Mouse (Mus musculus) erythroblast, embryonic 14.5 days (primary cell): ENCODE data around the gene Ccdc137.

Source experiments
- GATA1 ChIP-seq: IDR thresholded peaks from 2 replicates; pipeline ENCODE4 v1.6.1; 2012; ENCODE audit warnings: low read length, inconsistent platforms, mixed read lengths
- TAL1 ChIP-seq: IDR thresholded peaks from 3 replicates; pipeline ENCODE4 v1.6.1; 2012; ENCODE audit warnings: low read length, inconsistent platforms, mixed read lengths

- no peak for TF ChIP-seq GATA1
- TF ChIP-seq TAL1, result no peak
Measured at GRCm38 (mm10) chr11:120457370-120457769, 545 bp upstream of the Ccdc137 start.
